Mouse (Mus musculus): ENCODE measurements around the gene Nfkbil1. TPM values are rescaled to one million over a fixed set of nuclear protein-coding genes. Genes with fewer than 3 reads are reported as not detected.

Gene Nfkbil1
- polyA plus RNA-seq, 1 experiment, result 27.9 TPM

- Histone ChIP-seq H3K27me3 (ENCODE audit: control insufficient read depth, insufficient read depth, low read length) (no peaks in the 10 kb centered on the region), H3K36me3 (ENCODE audit: control insufficient read depth, insufficient read depth, low read length) (no peaks in the 10 kb centered on the region), H3K27ac (ENCODE audit: control insufficient read depth, insufficient read depth, low read depth, low read length) (no peak overlapping the region), H3K4me3 (ENCODE audit: control insufficient read depth, low read depth, low read length) (no peak overlapping the region), H3K4me1 (ENCODE audit: control insufficient read depth, insufficient read depth, low read length) (peaks cover 14% of the 10 kb centered on the region)
- no peak for TF ChIP-seq POLR2A (IDR thresholded peaks at IDR 0.05; ENCODE audit: control insufficient read depth, low read depth, low read length)
- no peak for TF ChIP-seq CTCF (IDR thresholded peaks at IDR 0.05; ENCODE audit: control insufficient read depth, insufficient read depth, insufficient replicate concordance, low read depth, low read length)
These were observed 43.9 kb downstream of the Nfkbil1 start for GRCm38 (mm10) chr17:35191723-35192122.

GRCm38 (mm10) chr17:35190096-35190495 lies 45.5 kb downstream of the Nfkbil1 start:
- H3K36me3 ChIP-seq (ENCODE audit: control insufficient read depth, insufficient read depth, low read length), result no peaks in the 10 kb centered on the region
- H3K4me3 ChIP-seq (ENCODE audit: control insufficient read depth, low read depth, low read length), result no peak overlapping the region
- H3K4me1 ChIP-seq (ENCODE audit: control insufficient read depth, insufficient read depth, low read length), result peaks cover 13% of the 10 kb centered on the region
- H3K27me3 ChIP-seq (ENCODE audit: control insufficient read depth, insufficient read depth, low read length), result no peaks in the 10 kb centered on the region
- TF ChIP-seq POLR2A (IDR thresholded peaks at IDR 0.05; ENCODE audit: control insufficient read depth, low read depth, low read length) (no peak), CTCF (IDR thresholded peaks at IDR 0.05; ENCODE audit: control insufficient read depth, insufficient read depth, insufficient replicate concordance, low read depth, low read length) (no peak)
- H3K27ac ChIP-seq (ENCODE audit: control insufficient read depth, insufficient read depth, low read depth, low read length), result no peak overlapping the region

GRCm38 (mm10) chr17:35189186-35189585 lies 46.4 kb downstream of the Nfkbil1 start:
- Histone ChIP-seq H3K27me3 (ENCODE audit: control insufficient read depth, insufficient read depth, low read length) (no peaks in the 10 kb centered on the region), H3K36me3 (ENCODE audit: control insufficient read depth, insufficient read depth, low read length) (no peaks in the 10 kb centered on the region), H3K4me1 (ENCODE audit: control insufficient read depth, insufficient read depth, low read length) (peaks cover 10% of the 10 kb centered on the region), H3K4me3 (ENCODE audit: control insufficient read depth, low read depth, low read length) (no peak overlapping the region), H3K27ac (ENCODE audit: control insufficient read depth, insufficient read depth, low read depth, low read length) (no peak overlapping the region)
- TF ChIP-seq POLR2A (IDR thresholded peaks at IDR 0.05; ENCODE audit: control insufficient read depth, low read depth, low read length) (no peak), CTCF (IDR thresholded peaks at IDR 0.05; ENCODE audit: control insufficient read depth, insufficient read depth, insufficient replicate concordance, low read depth, low read length) (no peak)

- Histone ChIP-seq H3K27ac (ENCODE audit: control insufficient read depth, insufficient read depth, low read depth, low read length) (no peak within 1 kb of the TSS), H3K27me3 (ENCODE audit: control insufficient read depth, insufficient read depth, low read length) (no peaks in the 10 kb centered on the region), H3K36me3 (ENCODE audit: control insufficient read depth, insufficient read depth, low read length) (no peaks in the 10 kb centered on the region), H3K4me3 (ENCODE audit: control insufficient read depth, low read depth, low read length) (no peak within 1 kb of the TSS), H3K4me1 (ENCODE audit: control insufficient read depth, insufficient read depth, low read length) (peaks cover 10% of the 10 kb centered on the region)
- TF ChIP-seq POLR2A (IDR thresholded peaks at IDR 0.05; ENCODE audit: control insufficient read depth, low read depth, low read length) (no peak), CTCF (IDR thresholded peaks at IDR 0.05; ENCODE audit: control insufficient read depth, insufficient read depth, insufficient replicate concordance, low read depth, low read length) (no peak)
These were observed 47.5 kb downstream of the Nfkbil1 start, which contains the start of gene Lst1 for GRCm38 (mm10) chr17:35187959-35188610. Gene Lst1 (minus strand): TSS chr17:35188439.

- TF ChIP-seq CTCF (IDR thresholded peaks at IDR 0.05; ENCODE audit: control insufficient read depth, insufficient read depth, insufficient replicate concordance, low read depth, low read length) (no peak), POLR2A (IDR thresholded peaks at IDR 0.05; ENCODE audit: control insufficient read depth, low read depth, low read length) (no peak)
- Histone ChIP-seq H3K27me3 (ENCODE audit: control insufficient read depth, insufficient read depth, low read length) (no peaks in the 10 kb centered on the region), H3K4me1 (ENCODE audit: control insufficient read depth, insufficient read depth, low read length) (peaks cover 10% of the 10 kb centered on the region), H3K4me3 (ENCODE audit: control insufficient read depth, low read depth, low read length) (no peak overlapping the region), H3K36me3 (ENCODE audit: control insufficient read depth, insufficient read depth, low read length) (no peaks in the 10 kb centered on the region), H3K27ac (ENCODE audit: control insufficient read depth, insufficient read depth, low read depth, low read length) (no peak overlapping the region)
These were observed 48.2 kb downstream of the Nfkbil1 start for GRCm38 (mm10) chr17:35187345-35187744.

- Histone ChIP-seq H3K36me3 (ENCODE audit: control insufficient read depth, insufficient read depth, low read length) (no peaks in the 10 kb centered on the region), H3K27ac (ENCODE audit: control insufficient read depth, insufficient read depth, low read depth, low read length) (no peak overlapping the region), H3K4me3 (ENCODE audit: control insufficient read depth, low read depth, low read length) (no peak overlapping the region), H3K4me1 (ENCODE audit: control insufficient read depth, insufficient read depth, low read length) (peaks cover 10% of the 10 kb centered on the region), H3K27me3 (ENCODE audit: control insufficient read depth, insufficient read depth, low read length) (no peaks in the 10 kb centered on the region)
- TF ChIP-seq POLR2A (IDR thresholded peaks at IDR 0.05; ENCODE audit: control insufficient read depth, low read depth, low read length) (no peak), CTCF (IDR thresholded peaks at IDR 0.05; ENCODE audit: control insufficient read depth, insufficient read depth, insufficient replicate concordance, low read depth, low read length) (no peak)
These were observed 48.9 kb downstream of the Nfkbil1 start for GRCm38 (mm10) chr17:35186681-35187080.

GRCm38 (mm10) chr17:35185639-35186611 lies 49.7 kb downstream of the Nfkbil1 start:
- no peaks in the 10 kb centered on the region for H3K27me3 ChIP-seq (ENCODE audit: control insufficient read depth, insufficient read depth, low read length)
- TF ChIP-seq CTCF (IDR thresholded peaks at IDR 0.05; ENCODE audit: control insufficient read depth, insufficient read depth, insufficient replicate concordance, low read depth, low read length) (no peak), POLR2A (IDR thresholded peaks at IDR 0.05; ENCODE audit: control insufficient read depth, low read depth, low read length) (no peak)
- peak overlapping the region; percentile 17 for H3K4me3 ChIP-seq (ENCODE audit: control insufficient read depth, low read depth, low read length)

More at GRCm38 (mm10) chr17:35185639-35186611, 49.7 kb downstream of the Nfkbil1 start:
- no peak overlapping the region for H3K27ac ChIP-seq (ENCODE audit: control insufficient read depth, insufficient read depth, low read depth, low read length)
- H3K4me1 ChIP-seq (ENCODE audit: control insufficient read depth, insufficient read depth, low read length), result peaks cover 10% of the 10 kb centered on the region
- H3K36me3 ChIP-seq (ENCODE audit: control insufficient read depth, insufficient read depth, low read length), result no peaks in the 10 kb centered on the region
